Mouse (Mus musculus) ovary, postnatal 10 days (tissue): Measurements from ENCODE around the gene Tspan33.
"Not testable (repeated sequence)": the region's sequence is repeated elsewhere in the genome, so short reads cannot be mapped to it uniquely, and the experiment has no call there.

Source experiments
- DNase-seq: peaks from one replicate; pipeline ENCODE4 v3.0.0; 2022; ENCODE audit warnings: low spot score

Tspan33 gene

GRCm38 (mm10) chr6:29693953-29694352, at the start of gene Tspan33:
Gene Tspan33 (plus strand): TSS chr6:29694222.
- DNase-seq = peak; percentile 78

GRCm38 (mm10) chr6:29649494-29650169, 44.4 kb upstream of the Tspan33 start:
- peak; percentile 82 for DNase-seq

- DNase-seq = no peak
Observed at GRCm38 (mm10) chr6:29650170-29650549, 43.9 kb upstream of the Tspan33 start.

GRCm38 (mm10) chr6:29653271-29653670, 40.8 kb upstream of the Tspan33 start:
- DNase-seq = no peak

GRCm38 (mm10) chr6:29658626-29659475, 35.2 kb upstream of the Tspan33 start:
- no peak for DNase-seq

GRCm38 (mm10) chr6:29659964-29660363, 34.1 kb upstream of the Tspan33 start:
- DNase-seq = no peak

- no peak for DNase-seq
Observed at GRCm38 (mm10) chr6:29660662-29661307, 33.2 kb upstream of the Tspan33 start.

GRCm38 (mm10) chr6:29667266-29667665, 26.8 kb upstream of the Tspan33 start:
- DNase-seq = no peak

GRCm38 (mm10) chr6:29671741-29672140, 22.3 kb upstream of the Tspan33 start:
- DNase-seq = no peak

GRCm38 (mm10) chr6:29672563-29673411, 21.2 kb upstream of the Tspan33 start:
- DNase-seq = no peak

- DNase-seq = no peak
Observed at GRCm38 (mm10) chr6:29673739-29674138, 20.3 kb upstream of the Tspan33 start.

GRCm38 (mm10) chr6:29679947-29680550, 14.0 kb upstream of the Tspan33 start:
- DNase-seq = not testable (repeated sequence)

GRCm38 (mm10) chr6:29681853-29682252, 12.2 kb upstream of the Tspan33 start:
- DNase-seq = no peak

- no peak for DNase-seq
Observed at GRCm38 (mm10) chr6:29684686-29685085, 9.3 kb upstream of the Tspan33 start.

- no peak for DNase-seq
Observed at GRCm38 (mm10) chr6:29685952-29686351, 8.1 kb upstream of the Tspan33 start.

- no peak for DNase-seq
Observed at GRCm38 (mm10) chr6:29689458-29689857, 4.6 kb upstream of the Tspan33 start.

- DNase-seq = no peak
Observed at GRCm38 (mm10) chr6:29694375-29695289, 610 bp downstream of the Tspan33 start.

- no peak for DNase-seq
Observed at GRCm38 (mm10) chr6:29695290-29695674, 1.3 kb downstream of the Tspan33 start.

GRCm38 (mm10) chr6:29695975-29696374, 2.0 kb downstream of the Tspan33 start:
- no peak for DNase-seq

GRCm38 (mm10) chr6:29697139-29697538, 3.1 kb downstream of the Tspan33 start:
- DNase-seq = no peak
